Mouse (Mus musculus) layer of hippocampus, postnatal 10 days (tissue): Measurements from ENCODE around the gene Olfr314. TPM values are rescaled to one million over a fixed set of nuclear protein-coding genes. Genes with fewer than 3 reads are reported as not detected.
"Not testable (repeated sequence)": the region's sequence is repeated elsewhere in the genome, so short reads cannot be mapped to it uniquely, and the experiment has no call there.

Source experiments
- DNase-seq, 2 experiments: peaks; one replicate each; pipeline ENCODE4 v3.0.0; 2021; ENCODE audit warnings: low spot score in 2 of 2
- long read RNA-seq: library from polyadenylated mRNA; stranded (forward); transcript quantifications from one replicate; pipeline ENCODE4 v2.0.0, GENCODE M21; 2023
- total RNA-seq, 2 experiments: library from RNA; stranded (reverse); gene quantifications; 2 replicates each; pipeline ENCODE4 v1.2.3; 2021

The Olfr314 gene
- total RNA-seq, result not detected
- long read RNA-seq, result 0 reads

DNA sequence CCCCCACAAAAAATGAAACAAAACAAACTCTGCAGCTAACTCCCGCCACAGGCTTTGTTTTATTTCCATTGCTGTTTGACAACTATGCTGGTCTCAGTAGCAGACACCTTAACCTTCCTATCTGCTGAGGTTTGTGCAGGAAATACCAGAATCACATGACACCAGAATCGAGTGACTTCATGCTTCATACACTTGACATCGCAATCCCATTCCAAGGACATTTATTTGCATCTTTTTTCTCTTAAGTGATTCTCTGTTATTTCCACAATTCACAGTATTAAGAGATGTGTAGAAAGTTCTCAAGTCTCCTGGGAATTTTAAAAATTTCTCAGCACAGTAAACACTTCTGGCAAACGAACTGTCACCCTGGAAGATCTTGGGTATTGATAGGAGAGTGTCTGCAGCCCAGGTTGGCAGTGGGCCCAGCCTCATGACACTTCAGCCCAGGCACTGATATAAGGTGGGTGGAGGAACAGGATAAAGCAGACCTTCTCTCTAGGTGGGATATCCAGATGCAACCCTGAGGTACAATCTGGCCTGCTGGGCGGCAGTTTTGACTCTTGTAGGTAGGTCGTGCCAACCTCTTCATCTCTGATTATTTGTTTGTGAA, at the start of gene Olfr314:
Gene Olfr314 (plus strand): TSS at position 473 of the 610 bp plus-strand sequence.
- DNase-seq, result no peak

GRCm38 (mm10) chr11:58733372-58733771, 49.4 kb upstream of the Olfr314 start:
- peak; percentile 39 to 45 for DNase-seq

DNA sequence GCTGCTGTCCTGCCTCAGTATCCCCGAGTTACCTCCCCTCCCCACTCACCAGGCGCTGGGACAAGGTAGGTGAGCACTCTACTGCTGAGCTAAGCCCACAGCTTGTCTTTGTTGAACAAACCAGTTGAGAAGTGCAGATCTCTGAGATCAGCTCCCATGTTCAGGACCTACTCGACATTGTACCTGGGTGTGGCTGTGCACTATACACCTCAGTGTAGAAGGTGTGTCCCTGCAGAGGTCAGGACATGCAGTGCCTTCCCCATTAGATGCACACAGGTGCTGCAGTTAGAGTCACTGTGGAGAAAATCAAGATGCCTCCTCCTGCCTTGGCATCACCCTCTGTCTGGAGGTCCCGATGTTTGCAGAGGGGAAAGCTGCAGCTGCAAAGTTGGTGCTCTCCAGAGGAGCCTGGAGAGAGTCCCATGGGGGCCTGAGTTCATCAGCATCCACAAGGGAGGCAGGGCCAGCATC, 43.9 kb upstream of the Olfr314 start, which contains the start of gene Olfr317:
Gene Olfr317 (minus strand): TSS at position 421 of the 471 bp plus-strand sequence.
- no peak for DNase-seq

DNA sequence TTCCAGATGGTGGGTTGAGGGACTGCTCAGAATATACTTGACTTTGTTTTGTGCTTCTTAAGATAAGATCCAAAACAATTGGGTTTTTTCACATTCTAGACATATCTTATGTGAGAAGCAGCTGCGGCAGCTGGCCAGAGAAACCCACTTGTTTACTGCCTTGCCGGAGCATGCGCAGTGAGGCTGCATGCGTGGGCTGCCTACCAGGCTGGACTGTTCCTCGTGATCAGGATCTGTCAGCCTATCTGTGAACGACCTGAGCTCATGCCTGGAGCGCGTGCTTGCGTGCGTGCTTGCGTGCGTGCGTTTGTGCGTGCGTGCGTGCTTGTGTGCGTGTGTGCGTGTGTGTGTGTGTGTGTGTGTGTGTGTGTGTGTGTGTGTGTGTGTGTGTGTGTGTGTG, 31.7 kb upstream of the Olfr314 start:
- DNase-seq, result peak in 1 of 2 experiments; percentile 16

GRCm38 (mm10) chr11:58752434-58752833, 30.3 kb upstream of the Olfr314 start, which contains the start of gene Olfr316:
Gene Olfr316, plus strand, starts transcription at chr11:58752734.
- no peak for DNase-seq

- no peak for DNase-seq
Observed at GRCm38 (mm10) chr11:58772888-58773287, 9.9 kb upstream of the Olfr314 start, which contains the start of gene Olfr315. Gene Olfr315, plus strand, starts transcription at chr11:58773188.

DNA sequence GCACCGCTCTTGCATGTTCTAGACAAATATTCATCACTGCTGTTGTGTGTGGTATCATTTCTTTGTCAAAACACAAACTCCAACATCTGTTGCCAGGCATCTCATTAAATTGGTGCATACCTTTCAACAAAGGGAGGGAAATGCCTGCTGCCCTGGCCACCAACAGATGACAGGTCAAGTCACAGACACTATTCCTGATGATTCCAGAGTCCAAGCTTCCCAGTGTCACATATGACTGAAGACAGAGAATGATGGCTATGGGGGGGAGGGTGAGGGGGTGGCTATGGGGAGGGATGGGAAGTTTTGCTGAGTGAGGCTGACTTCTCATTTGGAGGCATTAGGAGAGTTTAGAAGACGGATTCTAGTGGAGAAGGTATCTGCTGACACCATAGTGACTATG, 1.4 kb downstream of the Olfr314 start:
- no peak for DNase-seq

DNA sequence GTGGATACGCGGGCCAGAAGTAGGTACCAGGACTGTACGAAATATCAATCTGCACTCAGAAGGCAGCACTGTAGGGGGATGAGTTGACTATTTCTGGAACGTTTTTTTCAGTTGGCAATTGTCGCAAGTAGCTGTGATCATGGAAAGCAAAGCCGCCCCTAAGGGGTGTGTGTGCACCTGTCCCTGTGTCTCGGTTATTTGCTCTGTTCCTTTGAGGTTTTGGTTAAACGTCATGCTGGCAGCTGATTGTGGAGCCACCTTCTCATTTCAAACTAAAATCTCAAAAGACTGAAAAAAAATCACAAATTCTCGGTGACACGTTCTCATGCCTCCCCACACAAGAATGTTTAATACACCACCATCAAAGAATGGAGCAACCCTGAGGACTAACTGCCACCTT, 4.9 kb downstream of the Olfr314 start:
- no peak for DNase-seq

GRCm38 (mm10) chr11:58788346-58788745, 5.6 kb downstream of the Olfr314 start:
- DNase-seq, result no peak

DNA sequence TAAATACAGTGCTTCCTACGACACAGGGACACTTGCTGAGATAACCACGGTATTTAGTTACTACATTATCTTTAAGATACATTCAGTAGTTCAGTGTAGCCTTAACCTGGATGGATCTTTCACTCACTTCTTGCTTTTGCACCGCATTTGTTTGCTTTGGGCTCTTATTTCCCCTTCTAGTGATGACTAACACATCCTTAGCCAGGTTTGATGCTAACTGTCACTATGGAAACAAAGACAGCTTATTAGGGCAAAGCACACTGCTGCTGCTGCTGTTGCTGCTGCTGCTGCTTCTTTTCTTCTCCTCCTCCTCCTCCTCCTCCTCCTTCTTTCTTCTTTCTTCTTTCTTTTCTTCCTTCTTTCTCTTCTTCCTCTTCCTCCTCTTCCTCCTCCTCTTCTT, 6.8 kb downstream of the Olfr314 start:
- DNase-seq, result no peak

DNA sequence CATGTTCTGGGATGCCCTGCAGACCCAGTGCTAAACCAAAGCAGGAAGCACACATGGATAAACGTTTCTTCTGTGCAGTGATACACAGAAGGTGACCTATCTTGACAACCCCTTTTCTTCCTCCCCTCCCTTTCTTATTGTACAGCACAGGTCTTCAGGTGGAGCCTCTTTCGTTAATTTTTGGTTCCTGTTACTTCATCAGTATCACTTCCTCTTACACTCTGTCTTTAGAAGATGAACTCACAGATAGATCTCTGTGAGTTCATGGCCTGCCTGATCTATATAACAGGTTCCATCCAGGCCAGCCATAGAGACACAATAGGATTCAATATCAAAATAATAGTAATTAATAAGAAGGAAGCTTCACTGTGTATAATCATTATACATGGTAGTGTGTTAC, 7.3 kb downstream of the Olfr314 start:
- DNase-seq, result no peak

GRCm38 (mm10) chr11:58790646-58791045, 7.9 kb downstream of the Olfr314 start:
- DNase-seq, result no peak

GRCm38 (mm10) chr11:58795856-58796255, 13.1 kb downstream of the Olfr314 start:
- no peak for DNase-seq

DNA sequence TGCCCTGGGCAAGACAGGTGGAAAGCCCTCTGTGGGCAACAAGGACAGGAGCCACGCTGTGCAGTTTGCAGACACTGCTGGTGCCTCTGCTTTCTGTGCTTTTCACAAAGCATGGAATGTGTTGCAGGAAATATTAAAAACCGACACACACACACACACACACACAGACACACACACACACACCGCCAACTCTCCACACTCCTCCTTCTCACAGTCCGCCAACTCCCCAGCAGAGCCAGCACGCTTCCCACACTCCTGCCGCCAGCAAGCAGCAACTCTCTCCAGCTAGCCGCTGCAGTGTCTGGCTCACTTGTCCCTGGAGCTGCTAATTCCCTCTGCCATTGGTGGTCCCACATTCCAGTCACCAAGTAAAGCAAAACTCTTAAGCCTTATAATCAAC, 14.1 kb downstream of the Olfr314 start:
- DNase-seq, result peak; percentile 69 to 71

GRCm38 (mm10) chr11:58799747-58800146, 17.0 kb downstream of the Olfr314 start:
- no peak for DNase-seq

DNA sequence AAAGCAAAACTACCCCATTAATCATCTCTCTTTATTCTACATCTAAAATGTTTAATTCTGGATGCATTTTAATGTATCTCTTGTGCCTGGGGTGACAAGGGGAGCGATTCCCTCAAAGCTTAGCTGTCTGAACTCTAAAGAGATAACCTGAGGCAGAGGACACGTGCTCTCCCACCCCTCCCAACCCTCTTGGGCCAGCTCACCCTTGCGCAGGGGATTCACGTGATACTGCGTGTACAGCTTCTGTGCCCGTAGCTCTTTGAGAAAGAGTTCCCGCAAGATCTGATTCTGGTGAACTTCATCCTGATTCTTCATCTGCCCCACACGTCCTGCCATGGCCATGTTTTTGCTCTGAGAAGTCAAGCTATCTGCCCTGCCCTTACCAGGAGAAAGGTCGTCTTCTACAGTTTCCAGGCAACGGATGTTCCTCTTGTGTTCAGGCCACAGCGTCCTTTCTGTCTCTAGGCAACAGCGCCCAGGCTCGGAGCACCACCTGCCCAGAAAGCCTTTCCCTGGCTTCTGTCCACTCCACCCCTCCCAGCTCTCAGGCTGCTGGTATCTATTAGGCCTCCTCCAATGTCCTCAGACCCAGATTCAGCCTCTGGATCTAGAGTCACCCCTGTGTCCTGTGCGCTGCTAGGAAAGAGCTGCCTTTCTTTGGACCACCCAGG, 18.9 kb downstream of the Olfr314 start, which contains the start of gene Fam183b:
Gene Fam183b (minus strand): TSS at position 403 of the 671 bp plus-strand sequence.
- DNase-seq, result peak; percentile 48 to 65

- DNase-seq, result no peak
Observed at GRCm38 (mm10) chr11:58803871-58804270, 21.1 kb downstream of the Olfr314 start.

- DNase-seq, result no peak
Observed at GRCm38 (mm10) chr11:58804393-58804792, 21.6 kb downstream of the Olfr314 start.

- no peak for DNase-seq
Observed at GRCm38 (mm10) chr11:58812001-58812400, 29.2 kb downstream of the Olfr314 start.

GRCm38 (mm10) chr11:58814700-58815099, 31.9 kb downstream of the Olfr314 start, which contains the start of gene Olfr313:
Gene Olfr313, plus strand, starts transcription at chr11:58815000.
- not testable (repeated sequence) for DNase-seq

GRCm38 (mm10) chr11:58815676-58816075, 32.9 kb downstream of the Olfr314 start:
- no peak for DNase-seq

- not testable (repeated sequence) for DNase-seq
Observed at GRCm38 (mm10) chr11:58828937-58829336, 46.2 kb downstream of the Olfr314 start, which contains the start of gene Olfr312. Gene Olfr312, plus strand, starts transcription at chr11:58829237.
